Mouse (Mus musculus) heart, embryonic 16.5 days (tissue): ENCODE results near the gene Apoc3. TPM values are rescaled to one million over a fixed set of nuclear protein-coding genes. Genes with fewer than 3 reads are reported as not detected.

Experiments used
- ATAC-seq: fragments of 200-750 bp; cut with Nextera tagmentation; replicated peaks from 2 replicates; pipeline ENCODE4 v1.8.0; 2017; ENCODE audit warnings: moderate number of reproducible peaks; ENCODE audit not compliant: insufficient read depth, low FRiP score; ENCODE audit errors: extremely low read depth
- H3K27ac ChIP-seq: fragments of 300-500 bp; sonication (generic); 2 replicates; pipeline ENCODE4 v1.5.1; 2014; ENCODE audit warnings: mild to moderate bottlenecking, low read length, control low read depth, moderate library complexity
- H3K27me3 ChIP-seq: fragments of 300-500 bp; sonication (generic); 2 replicates; pipeline ENCODE4 v1.6.1; 2014; ENCODE audit warnings: low read length, mixed read lengths; ENCODE audit not compliant: control insufficient read depth, insufficient read depth
- H3K36me3 ChIP-seq: fragments of 300-500 bp; sonication (generic); 2 replicates; pipeline ENCODE4 v1.6.1; 2014; ENCODE audit not compliant: control insufficient read depth, insufficient read depth
- H3K4me1 ChIP-seq: fragments of 300-500 bp; sonication (generic); 2 replicates; pipeline ENCODE4 v1.6.1; 2014; ENCODE audit warnings: low read length, mixed read lengths; ENCODE audit not compliant: control insufficient read depth, insufficient read depth
- H3K4me2 ChIP-seq: fragments of 300-500 bp; sonication (generic); 2 replicates; pipeline ENCODE4 v1.6.1; 2014; ENCODE audit warnings: low read depth, mild to moderate bottlenecking, control low read depth, low read length
- H3K4me3 ChIP-seq: fragments of 300-500 bp; sonication (generic); 2 replicates; pipeline ENCODE4 v1.5.1; 2014; ENCODE audit warnings: mild to moderate bottlenecking, control low read depth, low read length
- H3K9ac ChIP-seq: fragments of 300-500 bp; sonication (generic); 2 replicates; pipeline ENCODE4 v1.6.1; 2014; ENCODE audit warnings: low read length, control low read depth
- H3K9me3 ChIP-seq: fragments of 300-500 bp; sonication (generic); replicated peaks from 2 replicates; pipeline ENCODE4 v1.6.1; 2016; ENCODE audit warnings: low read length; ENCODE audit not compliant: control insufficient read depth
- WGBS: fragments of 180-500 bp; shearing (Covaris S2); extraction: QIAGEN DNeasy Blood & Tissue Kit; methylation state at CpG from one replicate; pipeline ENCODE4 v1.1.7; 2014; 5-methylcytosine and 5-hydroxymethylcytosine counted together
- polyA plus RNA-seq: library from polyadenylated mRNA; unstranded; fragments of >200 nt; fragmentation: Nextera tagmentation; extraction: Ambion mirVana; gene quantifications from 2 replicates; pipeline ENCODE4 v1.2.1, GENCODE M21; 2015

The Apoc3 gene
- polyA plus RNA-seq, 1 experiment from 2014 or later: 0.89 TPM

- no peak overlapping the region for H3K27ac ChIP-seq
- 79% methylated on average over 7 of the region's 7 CpGs for WGBS
- no peak for ATAC-seq
Observed at GRCm38 (mm10) chr9:46238850-46239249, 3.4 kb upstream of the Apoc3 start.

GRCm38 (mm10) chr9:46235649-46236048 is 213 bp upstream of the Apoc3 start:
- Histone ChIP-seq H3K4me2 (no peak overlapping the region), H3K9ac (no peak overlapping the region), H3K27me3 (no peaks in the 10 kb centered on the region), H3K36me3 (no peaks in the 10 kb centered on the region), H3K9me3 (no peaks in the 10 kb centered on the region), H3K4me3 (no peak overlapping the region), H3K27ac (no peak overlapping the region), H3K4me1 (no peaks in the 10 kb centered on the region)
- WGBS: 51% methylated on average over 4 of the region's 4 CpGs
- ATAC-seq: no peak

More at GRCm38 (mm10) chr9:46238850-46239249, 3.4 kb upstream of the Apoc3 start:
- no peak overlapping the region for H3K4me2 ChIP-seq
- H3K9ac ChIP-seq: no peak overlapping the region
- no peaks in the 10 kb centered on the region for H3K27me3 ChIP-seq
- H3K4me1 ChIP-seq: peaks cover 5% of the 10 kb centered on the region
- no peaks in the 10 kb centered on the region for H3K36me3 ChIP-seq
- no peak overlapping the region for H3K4me3 ChIP-seq
- H3K9me3 ChIP-seq: no peaks in the 10 kb centered on the region

- Histone ChIP-seq H3K4me1 (peaks cover 3% of the 10 kb centered on the region; the same call in 1 of the 2 replicates), H3K9ac (no peak overlapping the region), H3K27ac (no peak overlapping the region), H3K27me3 (no peaks in the 10 kb centered on the region), H3K9me3 (no peaks in the 10 kb centered on the region), H3K4me2 (no peak overlapping the region), H3K36me3 (no peaks in the 10 kb centered on the region), H3K4me3 (no peak overlapping the region)
- WGBS: 83% methylated on average over 6 of the region's 6 CpGs
- no peak for ATAC-seq
Observed at GRCm38 (mm10) chr9:46235196-46235595, 240 bp downstream of the Apoc3 start.

GRCm38 (mm10) chr9:46230450-46230975 is 4.9 kb downstream of the Apoc3 start:
- 25% methylated on average over 13 of the region's 13 CpGs for WGBS
- H3K4me2 ChIP-seq: peak overlapping the region; percentile 83
- H3K36me3 ChIP-seq: no peaks in the 10 kb centered on the region
- peak overlapping the region; percentile 51 for H3K4me3 ChIP-seq
- H3K9me3 ChIP-seq: no peaks in the 10 kb centered on the region
- H3K9ac ChIP-seq: peak overlapping the region; percentile 60
- peaks cover 3% of the 10 kb centered on the region; the same call in 1 of the 2 replicates for H3K27me3 ChIP-seq
- peaks cover 6% of the 10 kb centered on the region for H3K4me1 ChIP-seq
- no peak for ATAC-seq
- H3K27ac ChIP-seq: no peak overlapping the region

- Histone ChIP-seq H3K9ac (peak overlapping the region; percentile 60), H3K27me3 (peaks cover 3% of the 10 kb centered on the region; the same call in 1 of the 2 replicates), H3K4me2 (peak overlapping the region; percentile 83), H3K4me1 (peaks cover 6% of the 10 kb centered on the region), H3K27ac (no peak overlapping the region), H3K9me3 (no peaks in the 10 kb centered on the region), H3K4me3 (peak overlapping the region; percentile 51), H3K36me3 (no peaks in the 10 kb centered on the region)
- WGBS: 15% methylated on average over 37 of the region's 37 CpGs
- peak; percentile 86 for ATAC-seq
Observed at GRCm38 (mm10) chr9:46229573-46230449, 5.6 kb downstream of the Apoc3 start.

GRCm38 (mm10) chr9:46228491-46228890 is 6.9 kb downstream of the Apoc3 start, which contains the start of gene Apoa1:
Apoa1 (plus strand) TSS chr9:46228580.
- Histone ChIP-seq H3K4me2 (no peak within 1 kb of the TSS), H3K9me3 (no peaks in the 10 kb centered on the region), H3K4me1 (peaks cover 6% of the 10 kb centered on the region), H3K4me3 (no peak within 1 kb of the TSS), H3K9ac (no peak within 1 kb of the TSS), H3K27me3 (peaks cover 3% of the 10 kb centered on the region; the same call in 1 of the 2 replicates), H3K27ac (no peak within 1 kb of the TSS), H3K36me3 (no peaks in the 10 kb centered on the region)
- no peak for ATAC-seq
- WGBS: 44% methylated on average over 9 of the region's 9 CpGs

- Histone ChIP-seq H3K9me3 (no peaks in the 10 kb centered on the region), H3K4me1 (peaks cover 6% of the 10 kb centered on the region), H3K4me3 (no peak overlapping the region), H3K9ac (no peak overlapping the region), H3K27me3 (peaks cover 3% of the 10 kb centered on the region; the same call in 1 of the 2 replicates), H3K27ac (no peak overlapping the region), H3K36me3 (0 out of 2 replicates have a peak, but pooled peaks cover 4% of the 10 kb centered on the region), H3K4me2 (no peak overlapping the region)
- WGBS: 56% methylated on average over 3 of the region's 3 CpGs
- no peak for ATAC-seq
Observed at GRCm38 (mm10) chr9:46227064-46227614, 8.3 kb downstream of the Apoc3 start.

GRCm38 (mm10) chr9:46224945-46225660 is 10.3 kb downstream of the Apoc3 start:
- peaks cover 3% of the 10 kb centered on the region; the same call in 1 of the 2 replicates for H3K27me3 ChIP-seq
- H3K9me3 ChIP-seq: no peaks in the 10 kb centered on the region
- H3K27ac ChIP-seq: no peak overlapping the region
- no peak for ATAC-seq
- no peak overlapping the region for H3K9ac ChIP-seq
- H3K4me3 ChIP-seq: no peak overlapping the region
- H3K4me1 ChIP-seq: peaks cover 3% of the 10 kb centered on the region; the same call in 1 of the 2 replicates
- H3K4me2 ChIP-seq: no peak overlapping the region
- H3K36me3 ChIP-seq: peaks cover 22% of the 10 kb centered on the region
- WGBS: 60% methylated on average over 5 of the region's 5 CpGs
